In the genomic region with DNA sequence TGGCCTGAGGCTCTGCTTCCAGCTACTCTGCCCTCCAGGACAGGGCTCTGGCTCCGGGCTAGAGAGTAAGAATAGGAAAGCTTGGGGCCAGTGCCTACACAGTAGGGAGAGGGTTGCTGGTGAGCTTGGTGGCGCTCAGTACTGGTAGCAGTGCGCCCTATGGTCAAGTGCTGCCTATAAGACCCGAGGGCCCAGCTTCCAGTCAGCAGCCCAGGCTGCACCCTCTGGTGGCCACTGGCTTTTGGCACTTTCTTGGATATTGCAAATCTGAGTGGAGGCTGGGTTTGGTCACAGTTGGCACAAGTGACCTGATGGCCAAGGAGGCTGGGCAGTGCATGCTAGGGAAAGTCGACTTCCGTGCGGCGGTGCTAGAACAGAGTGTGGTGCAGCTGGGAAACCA, we compare ENCODE assay signal across 12 mouse cellular contexts. TPM values are rescaled to one million over a fixed set of nuclear protein-coding genes. Genes with fewer than 3 reads are reported as not detected.
A peak's percentile ranks its signal among the peaks of the same experiment; 100 is the strongest.
DNase-seq lines count a peak whose midpoint lies in the region; ATAC-seq and TF ChIP-seq lines count a peak whose summit lies in the region.
"Had no signal": no experiment of that assay in that cellular context is flagged by ENCODE, and none has a peak within 500 bp of the region (broad histone marks: within the 10 kb centered on the region; RNA-seq: fewer than 3 reads in every experiment).

No protein-coding gene starts in this region.

- H3K4me1 ChIP-seq in lung, postnatal 0 days (ENCODE audit: insufficient read depth, low read depth, low read length): no peaks in the 10 kb centered on the region
- no peaks in the 10 kb centered on the region; the same call in 1 of the 2 replicates for H3K4me1 ChIP-seq in hindbrain, embryonic 16.5 days (ENCODE audit: control insufficient read depth, insufficient read depth, low read depth, low read length)
- H3K4me1 ChIP-seq: forebrain, embryonic 15.5 days; limb, embryonic 12.5 days had no signal

- no peak overlapping the region for H3K9ac ChIP-seq in lung, postnatal 0 days (replicated peaks; ENCODE audit: low read depth)
- no peak overlapping the region for H3K9ac ChIP-seq in hindbrain, embryonic 16.5 days (ENCODE audit: low read depth, low read length)
- H3K9ac ChIP-seq: forebrain, embryonic 15.5 days; limb, embryonic 12.5 days had no signal

- peak; percentile 9; the same call in 1 of the 2 replicates for TF ChIP-seq CTCF in gastrocnemius, adult 2 months (IDR thresholded peaks at IDR 0.05)
- TF ChIP-seq CTCF in lung, postnatal 0 days (IDR thresholded peaks at IDR 0.05): peak; percentile 29

- TF ChIP-seq EP300 in lung, postnatal 0 days (IDR thresholded peaks at IDR 0.05): no peak

- no peaks in the 10 kb centered on the region for H3K9me3 ChIP-seq in lung, postnatal 0 days (ENCODE audit: low read length)
- H3K9me3 ChIP-seq in hindbrain, embryonic 16.5 days (ENCODE audit: control insufficient read depth, low read length): no peaks in the 10 kb centered on the region
- H3K9me3 ChIP-seq: forebrain, embryonic 15.5 days; limb, embryonic 12.5 days had no signal

- no peak overlapping the region for H3K4me3 ChIP-seq in gastrocnemius, adult 2 months
- H3K4me3 ChIP-seq in lung, postnatal 0 days (ENCODE audit: low read depth, low read length): no peak overlapping the region
- no peak overlapping the region for H3K4me3 ChIP-seq in hindbrain, embryonic 16.5 days (ENCODE audit: low read length)
- H3K4me3 ChIP-seq: forebrain, embryonic 15.5 days; limb, embryonic 12.5 days; myocyte had no signal

- DNase-seq in gastrocnemius, adult 2 months: no peak
- no peak for DNase-seq in gastrocnemius, adult 18-20 months (ENCODE audit: low spot score)
- no peak for DNase-seq in lung, postnatal 0 days (ENCODE audit: low spot score)
- no peak for DNase-seq in lung, postnatal 4 days
- DNase-seq in cerebellum, postnatal 25 days: peak; percentile 61 to 70
- DNase-seq in thymus, postnatal 4 days: no peak
- DNase-seq: heart, postnatal 10 days; thymus, adult 2 months had no signal

- no peak for ATAC-seq in lung, postnatal 0 days
- no peak for ATAC-seq in hindbrain, embryonic 16.5 days
- ATAC-seq: forebrain, embryonic 15.5 days had no signal

- intact Hi-C loops in gastrocnemius, adult 2 months (cut with DNase I): no loop called here

- H3K27me3 ChIP-seq in lung, postnatal 0 days (replicated peaks; ENCODE audit: insufficient read depth, low read length): no peaks in the 10 kb centered on the region
- H3K27me3 ChIP-seq in hindbrain, embryonic 16.5 days (replicated peaks; ENCODE audit: control insufficient read depth, insufficient read depth, low read length): no peaks in the 10 kb centered on the region
- H3K27me3 ChIP-seq: forebrain, embryonic 15.5 days; limb, embryonic 12.5 days had no signal

- no peak overlapping the region for H3K27ac ChIP-seq in gastrocnemius, adult 2 months
- H3K27ac ChIP-seq in lung, postnatal 0 days (ENCODE audit: low read length): no peak overlapping the region
- H3K27ac ChIP-seq in hindbrain, embryonic 16.5 days (ENCODE audit: low read depth, low read length): no peak overlapping the region
- H3K27ac ChIP-seq: forebrain, embryonic 15.5 days; limb, embryonic 12.5 days had no signal

- H3K4me2 ChIP-seq in lung, postnatal 0 days (replicated peaks; ENCODE audit: low read depth, low read length): no peak overlapping the region
- no peak overlapping the region for H3K4me2 ChIP-seq in hindbrain, embryonic 16.5 days (ENCODE audit: low read length)
- H3K4me2 ChIP-seq: forebrain, embryonic 15.5 days; limb, embryonic 12.5 days had no signal

- H3K36me3 ChIP-seq in lung, postnatal 0 days (ENCODE audit: insufficient read depth, low read length): peaks cover 36% of the 10 kb centered on the region
- H3K36me3 ChIP-seq in hindbrain, embryonic 16.5 days (ENCODE audit: control insufficient read depth, insufficient read depth, low read length): peaks cover 11% of the 10 kb centered on the region; the same call in 1 of the 2 replicates

- 91% methylated on average over 8 of the region's 8 CpGs for WGBS in lung, postnatal 0 days
- 95% methylated on average over 8 of the region's 8 CpGs for WGBS in hindbrain, embryonic 16.5 days

RNA-seq across cellular contexts. Expression of a gene that starts 29.1 kb away (rescaled TPM):
- total RNA-seq in gastrocnemius, adult 2 months (2021): 10 to 100 TPM; 25.0 to 30.4 TPM
- 10 to 100 TPM; 24.5 to 26.0 TPM for total RNA-seq in gastrocnemius, adult 18-20 months (2021)
- 9.2 and 9.8 TPM in 2 replicates for polyA plus RNA-seq in lung, postnatal 0 days (2015; fragmentation: Nextera tagmentation; extraction: Ambion mirVana)
- polyA plus RNA-seq in hindbrain, embryonic 16.5 days (2015; fragmentation: Nextera tagmentation; extraction: Ambion mirVana): 18.7 and 19.9 TPM in 2 replicates

RNA-seq across cellular contexts. Expression of a gene that starts 41.8 kb away (rescaled TPM):
- 10 to 100 TPM; 40.0 to 40.9 TPM for total RNA-seq in gastrocnemius, adult 2 months (2021)
- total RNA-seq in gastrocnemius, adult 18-20 months (2021): 10 to 100 TPM; 37.5 to 45.6 TPM
- polyA plus RNA-seq in lung, postnatal 0 days (2015; fragmentation: Nextera tagmentation; extraction: Ambion mirVana): 111 and 119 TPM in 2 replicates
- polyA plus RNA-seq in hindbrain, embryonic 16.5 days (2015; fragmentation: Nextera tagmentation; extraction: Ambion mirVana): 112 and 115 TPM in 2 replicates

RNA-seq across cellular contexts. Expression of a gene that starts 42.0 kb away (rescaled TPM):
- total RNA-seq in gastrocnemius, adult 2 months (2021): 10 to 100 TPM; 18.4 to 18.9 TPM
- 10 to 100 TPM; 18.4 to 19.5 TPM for total RNA-seq in gastrocnemius, adult 18-20 months (2021)
- 8.7 and 8.9 TPM in 2 replicates for polyA plus RNA-seq in lung, postnatal 0 days (2015; fragmentation: Nextera tagmentation; extraction: Ambion mirVana)
- 30.5 and 33.6 TPM in 2 replicates for polyA plus RNA-seq in hindbrain, embryonic 16.5 days (2015; fragmentation: Nextera tagmentation; extraction: Ambion mirVana)

Comparison
In these comparisons a context has a peak if more than half of its experiments do, and no peak if none do; other contexts are left out.
1. DNase-seq: peak in cerebellum, postnatal 25 days (2 of 2); none in gastrocnemius, adult 2 months (single experiment), gastrocnemius, adult 18-20 months (single experiment), lung, postnatal 0 days (single experiment), lung, postnatal 4 days (0 of 2) and thymus, postnatal 4 days (single experiment).